Mouse (Mus musculus): ENCODE measurements at regions not wholly inside any gene's neighbourhood (a gene's known extent, or its start where the extent isn't known, plus 50 kb on each side); places are given as distances from the start of the nearest gene placed in this dataset.

DNA sequence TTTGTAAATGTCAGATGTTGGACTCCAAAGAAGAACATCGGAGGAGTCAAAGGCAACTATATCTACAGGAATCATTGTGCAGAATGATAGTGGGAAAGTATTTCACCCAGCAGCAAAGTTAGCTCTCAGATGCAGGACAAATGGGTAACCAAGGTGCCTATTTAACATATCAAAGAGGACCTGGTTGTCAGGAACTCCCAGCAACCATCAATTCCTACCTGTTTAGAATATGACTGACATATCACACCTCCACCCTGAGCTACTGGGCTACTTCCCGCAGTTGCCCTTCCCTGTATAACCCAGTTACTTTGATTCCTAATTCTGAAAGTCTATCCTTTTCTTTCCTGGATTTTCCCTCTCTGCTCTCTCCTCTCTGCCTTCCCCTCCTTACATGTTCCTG, 403.0 kb upstream of the Tbl1xr1 start:
- TF ChIP-seq CTCF (IDR thresholded peaks at IDR 0.05; ENCODE audit: low read depth, low read length), result no peak
- TF ChIP-seq POLR2A (IDR thresholded peaks at IDR 0.05; ENCODE audit: borderline replicate concordance, low read depth, low read length), result no peak
